Comparison of ENCODE assay signal across 8 mouse cellular contexts in the genomic region with DNA sequence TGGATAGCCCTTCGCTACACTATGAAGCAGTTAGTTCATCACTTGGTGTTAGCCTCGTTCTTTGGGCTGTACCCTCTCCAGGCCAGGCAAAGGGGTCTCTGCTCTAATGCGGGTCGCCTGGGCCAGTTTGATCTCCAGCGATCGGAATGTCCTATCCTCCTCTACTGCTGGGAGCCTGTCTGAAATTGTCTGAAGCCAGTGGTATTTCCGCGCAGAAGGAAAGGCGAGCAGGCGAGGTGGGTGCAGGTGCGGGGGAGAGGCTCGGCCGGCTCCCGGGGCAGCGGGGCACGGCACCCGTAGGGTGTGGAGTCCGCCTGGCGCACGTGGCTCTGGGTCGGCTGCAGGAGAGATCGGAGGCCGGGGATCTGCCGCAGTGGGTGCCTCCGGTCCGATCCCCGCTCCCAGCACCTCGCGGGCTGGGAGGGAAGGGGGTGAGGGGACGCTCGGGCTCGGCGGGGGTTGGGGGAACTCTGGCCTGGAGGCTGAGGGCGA.
DNase-seq lines count a peak whose midpoint lies in the region; ATAC-seq lines count a peak whose summit lies in the region.

No protein-coding gene starts in this region.

- no peaks in the 10 kb centered on the region for H3K36me3 ChIP-seq in embryonic facial prominence, embryonic 13.5 days
- H3K36me3 ChIP-seq in hindbrain, embryonic 15.5 days: no peaks in the 10 kb centered on the region

- peaks cover 52% of the 10 kb centered on the region for H3K4me1 ChIP-seq in embryonic facial prominence, embryonic 13.5 days
- peaks cover 22% of the 10 kb centered on the region for H3K4me1 ChIP-seq in hindbrain, embryonic 15.5 days (replicated peaks)

- H3K9me3 ChIP-seq in embryonic facial prominence, embryonic 13.5 days: no peaks in the 10 kb centered on the region
- no peaks in the 10 kb centered on the region for H3K9me3 ChIP-seq in hindbrain, embryonic 15.5 days

- under 1% methylated on average over 34 of the region's 34 CpGs for WGBS in embryonic facial prominence, embryonic 13.5 days
- WGBS in hindbrain, embryonic 15.5 days: under 1% methylated on average over 33 of the region's 34 CpGs

- ATAC-seq in embryonic facial prominence, embryonic 13.5 days (ENCODE audit: insufficient number of reproducible peaks, insufficient read depth, low FRiP score, low TSS enrichment, low read depth): peak; percentile 49
- ATAC-seq in hindbrain, embryonic 15.5 days (ENCODE audit: low FRiP score, low read depth): peak; percentile 48; the same call in 1 of the 2 replicates
- peak; percentile 49 for ATAC-seq in megakaryocyte progenitor cell, adult 5-6 weeks (replicated peaks; ENCODE audit: poor library complexity)

- H3K27me3 ChIP-seq in embryonic facial prominence, embryonic 13.5 days: peaks cover 43% of the 10 kb centered on the region
- peaks cover 68% of the 10 kb centered on the region for H3K27me3 ChIP-seq in hindbrain, embryonic 15.5 days

- peak overlapping the region; percentile 83 for H3K4me2 ChIP-seq in embryonic facial prominence, embryonic 13.5 days
- H3K4me2 ChIP-seq in hindbrain, embryonic 15.5 days: peak overlapping the region; percentile 91

- H3K9ac ChIP-seq in embryonic facial prominence, embryonic 13.5 days: peak overlapping the region; percentile 83
- H3K9ac ChIP-seq in hindbrain, embryonic 15.5 days: peak overlapping the region; percentile 36

- DNase-seq in ovary, postnatal 36 days (ENCODE audit: low spot score): peak; percentile 16
- no peak for DNase-seq in ovary, postnatal 14 days (ENCODE audit: low spot score)
- no peak for DNase-seq in frontal cortex, postnatal 25 days (ENCODE audit: low spot score in 2 of 2)
- DNase-seq in cerebellum, adult 9-11 months: no peak
- DNase-seq in adipocyte (ENCODE audit: low spot score): no peak

- H3K4me3 ChIP-seq in embryonic facial prominence, embryonic 13.5 days: peak overlapping the region; percentile 56
- H3K4me3 ChIP-seq in hindbrain, embryonic 15.5 days: peak overlapping the region; percentile 40

- peak overlapping the region; percentile 89 for H3K27ac ChIP-seq in embryonic facial prominence, embryonic 13.5 days
- no peak overlapping the region for H3K27ac ChIP-seq in hindbrain, embryonic 15.5 days (replicated peaks)
